Mouse (Mus musculus) forebrain, embryonic 14.5 days (tissue): ENCODE data around the gene Gm21985. TPM values are rescaled to one million over a fixed set of nuclear protein-coding genes. Genes with fewer than 3 reads are reported as not detected.
"Not testable (repeated sequence)": the region's sequence is repeated elsewhere in the genome, so short reads cannot be mapped to it uniquely, and the experiment has no call there.

ENCODE experiments used
- ATAC-seq: fragments of 200-750 bp; cut with Nextera tagmentation; 2 replicates; pipeline ENCODE4 v1.8.0; 2017; ENCODE audit warnings: mild to moderate bottlenecking, moderate library complexity
- DNase-seq: peaks from one replicate; pipeline ENCODE4 v3.0.0-alpha.2; 2015; ENCODE audit warnings: low spot score
- H3K27ac ChIP-seq: fragments of 300-500 bp; sonication (generic); 2 replicates; pipeline ENCODE4 v1.5.1; 2014; ENCODE audit warnings: low read depth, mild to moderate bottlenecking, control low read depth, low read length, moderate library complexity
- H3K27me3 ChIP-seq: fragments of 300-500 bp; sonication (generic); replicated peaks from 2 replicates; pipeline ENCODE4 v1.6.1; 2014; ENCODE audit warnings: low read length, control low read depth, mixed read lengths; ENCODE audit not compliant: control insufficient read depth, insufficient read depth
- H3K36me3 ChIP-seq: fragments of 300-500 bp; sonication (generic); 2 replicates; pipeline ENCODE4 v1.6.1; 2014; ENCODE audit warnings: low read length, control low read depth; ENCODE audit not compliant: control insufficient read depth, insufficient read depth
- H3K4me1 ChIP-seq: fragments of 300-500 bp; sonication (generic); 2 replicates; pipeline ENCODE4 v1.6.1; 2014; ENCODE audit warnings: antibody characterized with exemption, low read length, control low read depth; ENCODE audit not compliant: control insufficient read depth, insufficient read depth
- H3K4me2 ChIP-seq: fragments of 300-500 bp; sonication (generic); 2 replicates; pipeline ENCODE4 v1.6.1; 2014; ENCODE audit warnings: mild to moderate bottlenecking, control low read depth, low read length
- H3K4me3 ChIP-seq: fragments of 300-500 bp; sonication (generic); 2 replicates; pipeline ENCODE4 v1.5.1; 2014; ENCODE audit warnings: low read depth, low read length, control low read depth
- H3K9ac ChIP-seq: fragments of 300-500 bp; sonication (generic); 2 replicates; pipeline ENCODE4 v1.6.1; 2014; ENCODE audit warnings: mild to moderate bottlenecking, low read length, control low read depth, moderate library complexity
- H3K9me3 ChIP-seq: fragments of 300-500 bp; sonication (generic); replicated peaks from 2 replicates; pipeline ENCODE4 v1.6.1; 2016; ENCODE audit warnings: low read length, control low read depth, mixed read lengths; ENCODE audit not compliant: control insufficient read depth
- WGBS: fragments of 180-500 bp; shearing (Covaris S2); extraction: QIAGEN DNeasy Blood & Tissue Kit; methylation state at CpG from one replicate; pipeline ENCODE4 v1.1.7; 2014; 5-methylcytosine and 5-hydroxymethylcytosine counted together
- polyA plus RNA-seq: library from polyadenylated mRNA; unstranded; fragments of >200 nt; fragmentation: Nextera tagmentation; extraction: Ambion mirVana; gene quantifications from 2 replicates; pipeline ENCODE4 v1.2.1, GENCODE M21; 2014

The Gm21985 gene
- polyA plus RNA-seq, 1 experiment from 2014 or later = not detected

- Histone ChIP-seq H3K4me2 (no peak overlapping the region), H3K9ac (no peak overlapping the region), H3K27ac (no peak overlapping the region), H3K4me3 (no peak overlapping the region), H3K27me3 (no peaks in the 10 kb centered on the region), H3K36me3 (no peaks in the 10 kb centered on the region), H3K9me3 (no peaks in the 10 kb centered on the region), H3K4me1 (no peaks in the 10 kb centered on the region)
- ATAC-seq (no peak), DNase-seq (no peak)
- 95% methylated on average over 4 of the region's 4 CpGs for whole genome bisulfite sequencing
Observed at GRCm38 (mm10) chr2:112391346-112392000, 125.4 kb downstream of the Gm21985 start.

- no peak overlapping the region for H3K9ac ChIP-seq
- H3K4me1 ChIP-seq = no peaks in the 10 kb centered on the region
- WGBS = 95% methylated on average over 1 of the region's 1 CpGs
- no peak for ATAC-seq
- no peak overlapping the region for H3K27ac ChIP-seq
- no peak for DNase-seq
- no peak overlapping the region for H3K4me2 ChIP-seq
- no peaks in the 10 kb centered on the region for H3K36me3 ChIP-seq
- H3K27me3 ChIP-seq = no peaks in the 10 kb centered on the region
- no peak overlapping the region for H3K4me3 ChIP-seq
- H3K9me3 ChIP-seq = no peaks in the 10 kb centered on the region
Observed at GRCm38 (mm10) chr2:112392689-112393088, 126.6 kb downstream of the Gm21985 start.

- no peak overlapping the region for H3K9ac ChIP-seq
Observed at GRCm38 (mm10) chr2:112393958-112394357, 127.8 kb downstream of the Gm21985 start.

GRCm38 (mm10) chr2:112396649-112397048 is 130.5 kb downstream of the Gm21985 start:
- no peak for ATAC-seq
- H3K4me1 ChIP-seq = no peaks in the 10 kb centered on the region
- H3K36me3 ChIP-seq = no peaks in the 10 kb centered on the region
- H3K4me3 ChIP-seq = no peak overlapping the region
- H3K27ac ChIP-seq = no peak overlapping the region
- DNase-seq = no peak
- H3K9ac ChIP-seq = no peak overlapping the region
- H3K27me3 ChIP-seq = no peaks in the 10 kb centered on the region
- 83% methylated on average over 1 of the region's 1 CpGs for WGBS
- no peak overlapping the region for H3K4me2 ChIP-seq
- no peaks in the 10 kb centered on the region for H3K9me3 ChIP-seq

More at GRCm38 (mm10) chr2:112393958-112394357, 127.8 kb downstream of the Gm21985 start:
- Histone ChIP-seq H3K4me1 (no peaks in the 10 kb centered on the region), H3K27ac (no peak overlapping the region), H3K4me3 (no peak overlapping the region), H3K9me3 (no peaks in the 10 kb centered on the region), H3K27me3 (no peaks in the 10 kb centered on the region), H3K36me3 (no peaks in the 10 kb centered on the region), H3K4me2 (no peak overlapping the region)
- ATAC-seq (no peak), DNase-seq (no peak)

- H3K27me3 ChIP-seq = no peaks in the 10 kb centered on the region
- no peak for ATAC-seq
- no peak for DNase-seq
- H3K4me2 ChIP-seq = no peak overlapping the region
- WGBS = 90% methylated on average over 3 of the region's 3 CpGs
- no peaks in the 10 kb centered on the region for H3K9me3 ChIP-seq
- no peaks in the 10 kb centered on the region for H3K4me1 ChIP-seq
- no peak overlapping the region for H3K4me3 ChIP-seq
- no peak overlapping the region for H3K9ac ChIP-seq
- peaks cover 33% of the 10 kb centered on the region for H3K36me3 ChIP-seq
- no peak overlapping the region for H3K27ac ChIP-seq
Observed at GRCm38 (mm10) chr2:112407030-112407429, 140.9 kb downstream of the Gm21985 start.

- H3K9me3 ChIP-seq = no peaks in the 10 kb centered on the region
- no peak overlapping the region for H3K4me2 ChIP-seq
- no peaks in the 10 kb centered on the region for H3K27me3 ChIP-seq
- no peak overlapping the region for H3K27ac ChIP-seq
- no peaks in the 10 kb centered on the region for H3K36me3 ChIP-seq
- H3K4me1 ChIP-seq = no peaks in the 10 kb centered on the region
- 79% methylated on average over 3 of the region's 3 CpGs for WGBS
- H3K9ac ChIP-seq = no peak overlapping the region
- no peak overlapping the region for H3K4me3 ChIP-seq
- DNase-seq = no peak
- no peak for ATAC-seq
Observed at GRCm38 (mm10) chr2:112425308-112425707, 159.2 kb downstream of the Gm21985 start.

- H3K4me1 ChIP-seq, H3K27me3 ChIP-seq, ATAC-seq, DNase-seq, H3K4me2 ChIP-seq, H3K9ac ChIP-seq, H3K4me3 ChIP-seq, H3K27ac ChIP-seq, H3K36me3 ChIP-seq, H3K9me3 ChIP-seq: not testable (repeated sequence)
- 87% methylated on average over 3 of the region's 3 CpGs for WGBS
Observed at GRCm38 (mm10) chr2:112428534-112428933, 162.4 kb downstream of the Gm21985 start.

GRCm38 (mm10) chr2:112429665-112430064 is 163.6 kb downstream of the Gm21985 start:
- WGBS = 91% methylated on average over 4 of the region's 4 CpGs
- no peak overlapping the region for H3K4me2 ChIP-seq
- no peaks in the 10 kb centered on the region for H3K9me3 ChIP-seq
- H3K27me3 ChIP-seq = no peaks in the 10 kb centered on the region
- no peak for ATAC-seq
- H3K36me3 ChIP-seq = no peaks in the 10 kb centered on the region
- no peak overlapping the region for H3K9ac ChIP-seq
- H3K27ac ChIP-seq = no peak overlapping the region
- no peaks in the 10 kb centered on the region for H3K4me1 ChIP-seq
- no peak for DNase-seq
- H3K4me3 ChIP-seq = no peak overlapping the region

- WGBS = 81% methylated on average over 5 of the region's 5 CpGs
- Histone ChIP-seq H3K4me3 (no peak overlapping the region), H3K27ac (no peak overlapping the region), H3K9ac (no peak overlapping the region), H3K36me3 (no peaks in the 10 kb centered on the region), H3K27me3 (no peaks in the 10 kb centered on the region), H3K9me3 (no peaks in the 10 kb centered on the region), H3K4me2 (no peak overlapping the region), H3K4me1 (no peaks in the 10 kb centered on the region)
- DNase-seq = no peak
- ATAC-seq = no peak
Observed at GRCm38 (mm10) chr2:112430403-112430802, 164.3 kb downstream of the Gm21985 start.
